Mouse (Mus musculus) stomach, embryonic 15.5 days (tissue): Measurements from ENCODE around the gene Grb10. TPM values are rescaled to one million over a fixed set of nuclear protein-coding genes. Genes with fewer than 3 reads are reported as not detected.

Source experiments
- polyA plus RNA-seq: library from polyadenylated mRNA; unstranded; fragments of >200 nt; fragmentation: Nextera tagmentation; extraction: Ambion mirVana; gene quantifications from 2 replicates; pipeline ENCODE4 v1.2.1, GENCODE M21; 2015

The Grb10 gene
- polyA plus RNA-seq, 1 experiment from 2014 or later: 342 TPM

Other genes with a start within 250 kb of the Grb10 start
- gene Fignl1, start 229.7 kb downstream of the Grb10 start, polyA plus RNA-seq: 54.1 and 54.4 TPM in 2 replicates
- 48.5 and 57.0 TPM in 2 replicates for gene Ddc, start 140.5 kb downstream of the Grb10 start, polyA plus RNA-seq